Mouse (Mus musculus) hindbrain, embryonic 13.5 days (tissue): ENCODE results near the gene Swsap1. TPM values are rescaled to one million over a fixed set of nuclear protein-coding genes. Genes with fewer than 3 reads are reported as not detected.

ENCODE experiments used
- ATAC-seq: fragments of 200-750 bp; cut with Nextera tagmentation; 2 replicates; pipeline ENCODE4 v1.8.0; 2017; ENCODE audit warnings: moderate TSS enrichment; ENCODE audit not compliant: low FRiP score
- H3K27ac ChIP-seq: fragments of 300-500 bp; sonication (generic); 2 replicates; pipeline ENCODE4 v1.5.1; 2015; ENCODE audit warnings: inconsistent platforms, mild to moderate bottlenecking, moderate library complexity
- H3K27me3 ChIP-seq: fragments of 300-500 bp; sonication (generic); 2 replicates; pipeline ENCODE4 v1.6.1; 2015; ENCODE audit warnings: mild to moderate bottlenecking, inconsistent platforms
- H3K36me3 ChIP-seq: fragments of 300-500 bp; sonication (generic); 2 replicates; pipeline ENCODE4 v1.6.1; 2015; ENCODE audit warnings: mild to moderate bottlenecking, inconsistent platforms
- H3K4me1 ChIP-seq: fragments of 300-500 bp; sonication (generic); replicated peaks from 2 replicates; pipeline ENCODE4 v1.6.1; 2015; ENCODE audit warnings: inconsistent platforms
- H3K4me2 ChIP-seq: fragments of 300-500 bp; sonication (generic); 2 replicates; pipeline ENCODE4 v1.6.1; 2015; ENCODE audit warnings: inconsistent platforms, mild to moderate bottlenecking, moderate library complexity
- H3K4me3 ChIP-seq: fragments of 300-500 bp; sonication (generic); 2 replicates; pipeline ENCODE4 v1.5.1; 2015; ENCODE audit warnings: mild to moderate bottlenecking, inconsistent platforms
- H3K9ac ChIP-seq: fragments of 300-500 bp; sonication (generic); 2 replicates; pipeline ENCODE4 v1.6.1; 2015; ENCODE audit warnings: mild to moderate bottlenecking, inconsistent platforms
- H3K9me3 ChIP-seq: fragments of 300-500 bp; sonication (generic); 2 replicates; pipeline ENCODE4 v1.6.1; 2016; ENCODE audit warnings: inconsistent platforms
- WGBS: fragments of 180-500 bp; shearing (Covaris S2); methylation state at CpG from one replicate; pipeline ENCODE4 v1.1.7; 2015; 5-methylcytosine and 5-hydroxymethylcytosine counted together
- polyA plus RNA-seq: library from polyadenylated mRNA; unstranded; fragments of >200 nt; fragmentation: Nextera tagmentation; extraction: Ambion mirVana; gene quantifications from 2 replicates; pipeline ENCODE4 v1.2.1, GENCODE M21; 2015

The Swsap1 gene
- polyA plus RNA-seq, 1 experiment from 2014 or later = 9.1 TPM

GRCm38 (mm10) chr9:21978398-21979128, 23.0 kb downstream of the Swsap1 start:
- Histone ChIP-seq H3K9ac (no peak overlapping the region), H3K4me3 (no peak overlapping the region), H3K27ac (no peak overlapping the region), H3K9me3 (no peaks in the 10 kb centered on the region), H3K36me3 (no peaks in the 10 kb centered on the region), H3K27me3 (0 out of 2 replicates have a peak, but pooled peaks cover 1% of the 10 kb centered on the region), H3K4me1 (no peaks in the 10 kb centered on the region), H3K4me2 (no peak overlapping the region)
- no peak for ATAC-seq
- WGBS = 83% methylated on average over 4 of the region's 4 CpGs

GRCm38 (mm10) chr9:21983911-21984310, 28.4 kb downstream of the Swsap1 start:
- H3K27ac ChIP-seq = no peak overlapping the region
- H3K4me3 ChIP-seq = no peak overlapping the region
- H3K4me1 ChIP-seq = peaks cover 11% of the 10 kb centered on the region
- H3K9me3 ChIP-seq = no peaks in the 10 kb centered on the region
- H3K36me3 ChIP-seq = no peaks in the 10 kb centered on the region
- peaks cover 47% of the 10 kb centered on the region for H3K27me3 ChIP-seq
- 28% methylated on average over 3 of the region's 3 CpGs for WGBS
- no peak overlapping the region for H3K9ac ChIP-seq
- H3K4me2 ChIP-seq = no peak overlapping the region
- no peak for ATAC-seq

- Histone ChIP-seq H3K4me2 (peak overlapping the region; percentile 57), H3K4me1 (peaks cover 26% of the 10 kb centered on the region), H3K27me3 (peaks cover 84% of the 10 kb centered on the region), H3K36me3 (no peaks in the 10 kb centered on the region), H3K9me3 (no peaks in the 10 kb centered on the region), H3K4me3 (peak overlapping the region; percentile 36; the same call in 1 of the 2 replicates), H3K27ac (no peak overlapping the region), H3K9ac (no peak overlapping the region)
- WGBS = 9% methylated on average over 36 of the region's 36 CpGs
- no peak for ATAC-seq
Observed at GRCm38 (mm10) chr9:21987592-21988342, 32.2 kb downstream of the Swsap1 start.

GRCm38 (mm10) chr9:21988421-21989101, 33.0 kb downstream of the Swsap1 start:
- Histone ChIP-seq H3K36me3 (no peaks in the 10 kb centered on the region), H3K9me3 (no peaks in the 10 kb centered on the region), H3K9ac (peak overlapping the region; percentile 64), H3K4me1 (peaks cover 26% of the 10 kb centered on the region), H3K4me2 (peak overlapping the region; percentile 57), H3K27me3 (peaks cover 89% of the 10 kb centered on the region), H3K27ac (no peak overlapping the region), H3K4me3 (peak overlapping the region; percentile 36)
- ATAC-seq = no peak
- under 1% methylated on average over 32 of the region's 32 CpGs for WGBS

GRCm38 (mm10) chr9:21989230-21990110, 33.9 kb downstream of the Swsap1 start, which contains the start of gene Rgl3:
TSS of gene Rgl3 (minus strand) at chr9:21989446.
- no peaks in the 10 kb centered on the region for H3K9me3 ChIP-seq
- peak within 1 kb of the TSS; percentile 64 for H3K9ac ChIP-seq
- peak within 1 kb of the TSS; percentile 57 for H3K4me2 ChIP-seq
- peak within 1 kb of the TSS; percentile 36 for H3K4me3 ChIP-seq
- peaks cover 91% of the 10 kb centered on the region for H3K27me3 ChIP-seq
- ATAC-seq = no peak
- no peak within 1 kb of the TSS for H3K27ac ChIP-seq
- peaks cover 26% of the 10 kb centered on the region for H3K4me1 ChIP-seq
- WGBS = under 1% methylated on average over 41 of the region's 42 CpGs
- no peaks in the 10 kb centered on the region for H3K36me3 ChIP-seq

GRCm38 (mm10) chr9:21992227-21992626, 36.7 kb downstream of the Swsap1 start:
- Histone ChIP-seq H3K4me3 (no peak overlapping the region), H3K27me3 (peaks cover 64% of the 10 kb centered on the region), H3K4me1 (peaks cover 26% of the 10 kb centered on the region), H3K4me2 (no peak overlapping the region), H3K9me3 (no peaks in the 10 kb centered on the region), H3K36me3 (no peaks in the 10 kb centered on the region), H3K27ac (no peak overlapping the region), H3K9ac (no peak overlapping the region)
- no peak for ATAC-seq
- 77% methylated on average over 4 of the region's 4 CpGs for WGBS

GRCm38 (mm10) chr9:21996178-21996867, 40.8 kb downstream of the Swsap1 start:
- no peaks in the 10 kb centered on the region for H3K36me3 ChIP-seq
- no peak for ATAC-seq
- WGBS = 91% methylated on average over 3 of the region's 3 CpGs

GRCm38 (mm10) chr9:22000296-22000695, 44.7 kb downstream of the Swsap1 start:
- Histone ChIP-seq H3K27me3 (no peaks in the 10 kb centered on the region), H3K9ac (no peak overlapping the region), H3K27ac (no peak overlapping the region), H3K4me2 (no peak overlapping the region), H3K9me3 (no peaks in the 10 kb centered on the region), H3K4me3 (no peak overlapping the region), H3K36me3 (peaks cover 14% of the 10 kb centered on the region), H3K4me1 (peaks cover 28% of the 10 kb centered on the region)
- ATAC-seq = no peak
- WGBS = 95% methylated on average over 6 of the region's 6 CpGs

More at GRCm38 (mm10) chr9:21996178-21996867, 40.8 kb downstream of the Swsap1 start:
- Histone ChIP-seq H3K9ac (no peak overlapping the region), H3K4me1 (no peaks in the 10 kb centered on the region), H3K27ac (no peak overlapping the region), H3K9me3 (no peaks in the 10 kb centered on the region), H3K4me2 (no peak overlapping the region), H3K27me3 (peaks cover 23% of the 10 kb centered on the region), H3K4me3 (no peak overlapping the region)

- WGBS = 86% methylated on average over 4 of the region's 4 CpGs
- peaks cover 28% of the 10 kb centered on the region for H3K36me3 ChIP-seq
- no peak for ATAC-seq
- peak overlapping the region; percentile 60 for H3K4me2 ChIP-seq
- no peak overlapping the region for H3K27ac ChIP-seq
- H3K9ac ChIP-seq = no peak overlapping the region
- H3K27me3 ChIP-seq = no peaks in the 10 kb centered on the region
- H3K4me1 ChIP-seq = peaks cover 41% of the 10 kb centered on the region
- H3K9me3 ChIP-seq = no peaks in the 10 kb centered on the region
- H3K4me3 ChIP-seq = peak overlapping the region; percentile 41
Observed at GRCm38 (mm10) chr9:22001633-22002032, 46.1 kb downstream of the Swsap1 start.

GRCm38 (mm10) chr9:22002194-22003162, 46.9 kb downstream of the Swsap1 start, which contains the start of the genes Ccdc151 and Prkcsh:
TSS of gene Ccdc151 (minus strand) at chr9:22002634.
TSS of gene Prkcsh (plus strand) at chr9:22002806.
- Histone ChIP-seq H3K4me3 (peak within 1 kb of the TSS; percentile 68), H3K4me1 (peaks cover 46% of the 10 kb centered on the region), H3K27ac (peak within 1 kb of the TSS; percentile 89), H3K9ac (peak within 1 kb of the TSS; percentile 84), H3K27me3 (no peaks in the 10 kb centered on the region), H3K9me3 (no peaks in the 10 kb centered on the region), H3K4me2 (peak within 1 kb of the TSS; percentile 93), H3K36me3 (peaks cover 36% of the 10 kb centered on the region)
- peak; percentile 99 for ATAC-seq
- 5% methylated on average over 57 of the region's 57 CpGs for WGBS
